ENCODE assay signal across 7 mouse cellular contexts in the genomic region with DNA sequence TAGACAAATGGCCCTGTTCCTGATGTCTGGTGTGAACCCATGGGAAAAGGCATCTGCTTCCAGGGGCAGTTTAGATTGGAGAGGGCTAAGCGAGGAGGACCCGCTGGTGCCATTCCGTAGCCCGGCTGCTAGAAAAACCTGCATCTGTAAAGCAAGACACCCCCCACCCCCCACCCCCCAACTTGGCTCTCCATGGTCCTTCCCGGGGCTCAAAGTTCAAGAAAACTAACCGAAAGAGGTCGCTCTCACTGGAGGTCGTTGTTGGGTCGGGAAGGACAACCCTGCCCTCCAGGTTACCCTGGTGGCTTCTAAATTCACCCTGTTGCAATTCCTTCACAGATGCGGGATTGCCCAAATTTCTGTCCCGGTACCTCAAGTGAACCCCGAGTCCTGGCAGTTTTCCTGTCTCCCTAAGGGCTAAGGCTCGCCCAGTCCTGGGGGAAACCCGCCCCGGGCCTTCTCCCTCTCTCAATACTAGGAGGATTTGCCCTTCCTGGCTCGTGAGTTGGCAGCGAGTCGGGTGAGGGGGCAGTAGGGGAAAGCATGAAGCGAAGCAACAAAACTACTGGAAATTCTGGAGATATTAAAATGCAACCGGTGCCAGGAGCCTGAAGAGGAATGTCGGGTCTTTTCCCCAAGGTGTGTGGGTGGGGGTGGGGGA. TPM values are rescaled to one million over a fixed set of nuclear protein-coding genes. Genes with fewer than 3 reads are reported as not detected.
A peak's percentile ranks its signal among the peaks of the same experiment; 100 is the strongest.
DNase-seq lines count a peak whose midpoint lies in the region; ATAC-seq lines count a peak whose summit lies in the region.

Gene Esrrg (plus strand): TSS at position 531 of the 661 bp plus-strand sequence.

- peaks cover 19% of the 10 kb centered on the region for H3K4me1 ChIP-seq in intestine, embryonic 16.5 days (ENCODE audit: control insufficient read depth, insufficient read depth, low read length)
- H3K4me1 ChIP-seq in limb, embryonic 12.5 days (replicated peaks) = peaks cover 59% of the 10 kb centered on the region

- H3K4me3 ChIP-seq in intestine, embryonic 16.5 days (ENCODE audit: low read length) = peak within 1 kb of the TSS; percentile 45
- H3K4me3 ChIP-seq in limb, embryonic 12.5 days (replicated peaks) = peak within 1 kb of the TSS; percentile 46

- no peaks in the 10 kb centered on the region for H3K9me3 ChIP-seq in intestine, embryonic 16.5 days (ENCODE audit: control insufficient read depth, low read length)
- H3K9me3 ChIP-seq in limb, embryonic 12.5 days = no peaks in the 10 kb centered on the region

- H3K4me2 ChIP-seq in intestine, embryonic 16.5 days (ENCODE audit: low read depth, low read length) = peak within 1 kb of the TSS; percentile 73
- peak within 1 kb of the TSS; percentile 87 for H3K4me2 ChIP-seq in limb, embryonic 12.5 days

- no peak for ATAC-seq in intestine, embryonic 16.5 days
- no peak for ATAC-seq in limb, embryonic 12.5 days (ENCODE audit: insufficient number of reproducible peaks, insufficient read depth, low FRiP score, low TSS enrichment, low read depth)

- peaks cover 37% of the 10 kb centered on the region for H3K27me3 ChIP-seq in intestine, embryonic 16.5 days (replicated peaks; ENCODE audit: control insufficient read depth, insufficient read depth, low read length)
- peaks cover 91% of the 10 kb centered on the region for H3K27me3 ChIP-seq in limb, embryonic 12.5 days

- peak within 1 kb of the TSS; percentile 57 for H3K9ac ChIP-seq in intestine, embryonic 16.5 days (ENCODE audit: low read depth, low read length)
- peak within 1 kb of the TSS; percentile 54 for H3K9ac ChIP-seq in limb, embryonic 12.5 days (replicated peaks)

- H3K36me3 ChIP-seq in intestine, embryonic 16.5 days (ENCODE audit: control insufficient read depth, insufficient read depth, low read length) = no peaks in the 10 kb centered on the region
- no peaks in the 10 kb centered on the region for H3K36me3 ChIP-seq in limb, embryonic 12.5 days

- no peak within 1 kb of the TSS for H3K27ac ChIP-seq in intestine, embryonic 16.5 days (ENCODE audit: low read length)
- no peak within 1 kb of the TSS for H3K27ac ChIP-seq in limb, embryonic 12.5 days

- WGBS in intestine, embryonic 16.5 days = 5% methylated on average over 21 of the region's 21 CpGs
- 1% methylated on average over 21 of the region's 21 CpGs for WGBS in limb, embryonic 12.5 days

- DNase-seq in ZHBTc4 (ENCODE audit: low read depth, low spot score) = peak; percentile 28
- no peak for DNase-seq in adrenal gland, postnatal 4 days (ENCODE audit: low spot score in 2 of 2)
- no peak for DNase-seq in gastrocnemius, postnatal 25 days
- DNase-seq in retina, postnatal 1 day = peak; percentile 35
- DNase-seq in yolk sac, embryonic 10.5 days (ENCODE audit: low spot score) = no peak

RNA-seq across cellular contexts. Expression of gene Esrrg, which starts in this region (rescaled TPM):
- 10 to 100 TPM; 20.0 to 27.2 TPM for total RNA-seq in adrenal gland, postnatal 4 days (2021)
- 10 to 100 TPM; 15.1 to 24.8 TPM for total RNA-seq in gastrocnemius, postnatal 25 days (2021)
- 3.6 and 4.6 TPM in 2 replicates for polyA plus RNA-seq in intestine, embryonic 16.5 days (2015; fragmentation: Nextera tagmentation; extraction: Ambion mirVana)
- polyA plus RNA-seq in limb, embryonic 12.5 days (2016; fragmentation: Nextera tagmentation; extraction: Ambion mirVana) = 1.6 and 1.9 TPM in 2 replicates

Comparison
In these comparisons a context has a peak if more than half of its experiments do, and no peak if none do; other contexts are left out.
1. DNase-seq: peak in ZHBTc4 (single experiment) and retina, postnatal 1 day (single experiment); none in adrenal gland, postnatal 4 days (0 of 2), gastrocnemius, postnatal 25 days (single experiment) and yolk sac, embryonic 10.5 days (single experiment).